Mouse (Mus musculus) intestine, embryonic 14.5 days (tissue): ENCODE data around the gene Arl4d. TPM values are rescaled to one million over a fixed set of nuclear protein-coding genes. Genes with fewer than 3 reads are reported as not detected.
A peak's percentile ranks its signal among the peaks of the same experiment; 100 is the strongest.
"Not testable (repeated sequence)": the region's sequence is repeated elsewhere in the genome, so short reads cannot be mapped to it uniquely, and the experiment has no call there.

Source experiments
- ATAC-seq: fragments of 200-750 bp; cut with Nextera tagmentation; replicated peaks from 2 replicates; pipeline ENCODE4 v1.8.0; 2017; ENCODE audit warnings: low read depth, moderate number of reproducible peaks, moderate TSS enrichment, moderate library complexity; ENCODE audit not compliant: low FRiP score, low TSS enrichment
- DNase-seq: peaks from one replicate; pipeline ENCODE4 v3.0.0-alpha.2; 2018; ENCODE audit warnings: low spot score
- H3K27ac ChIP-seq: fragments of 300-500 bp; sonication (generic); 2 replicates; pipeline ENCODE4 v1.5.1; 2014; ENCODE audit warnings: low read depth, mild to moderate bottlenecking, control low read depth
- H3K27me3 ChIP-seq: fragments of 300-500 bp; sonication (generic); replicated peaks from 2 replicates; pipeline ENCODE4 v1.6.1; 2014; ENCODE audit warnings: low read length, control low read depth; ENCODE audit not compliant: control insufficient read depth, insufficient read depth
- H3K36me3 ChIP-seq: fragments of 300-500 bp; sonication (generic); 2 replicates; pipeline ENCODE4 v1.6.1; 2014; ENCODE audit warnings: low read length, control low read depth; ENCODE audit not compliant: control insufficient read depth, insufficient read depth
- H3K4me1 ChIP-seq: fragments of 300-500 bp; sonication (generic); replicated peaks from 2 replicates; pipeline ENCODE4 v1.6.1; 2014; ENCODE audit warnings: low read length, control low read depth, mixed read lengths; ENCODE audit not compliant: control insufficient read depth, insufficient read depth
- H3K4me2 ChIP-seq: fragments of 300-500 bp; sonication (generic); 2 replicates; pipeline ENCODE4 v1.6.1; 2014; ENCODE audit warnings: low read length
- H3K4me3 ChIP-seq: fragments of 300-500 bp; sonication (generic); 2 replicates; pipeline ENCODE4 v1.5.1; 2014; ENCODE audit warnings: low read depth, low read length, control low read depth, mixed read lengths
- H3K9ac ChIP-seq: fragments of 300-500 bp; sonication (generic); 2 replicates; pipeline ENCODE4 v1.6.1; 2014; ENCODE audit warnings: mild to moderate bottlenecking, low read length
- H3K9me3 ChIP-seq: fragments of 300-500 bp; sonication (generic); 2 replicates; pipeline ENCODE4 v1.6.1; 2016; ENCODE audit warnings: low read length, control low read depth; ENCODE audit not compliant: control insufficient read depth
- WGBS: fragments of 180-500 bp; shearing (Covaris S2); extraction: QIAGEN DNeasy Blood & Tissue Kit; methylation state at CpG from one replicate; pipeline ENCODE4 v1.1.7; 2014; 5-methylcytosine and 5-hydroxymethylcytosine counted together
- polyA plus RNA-seq: library from polyadenylated mRNA; unstranded; fragments of >200 nt; fragmentation: Nextera tagmentation; extraction: Ambion mirVana; gene quantifications from 2 replicates; pipeline ENCODE4 v1.2.1, GENCODE M21; 2014

Arl4d gene
- polyA plus RNA-seq, 1 experiment from 2014 or later, result 8.3 TPM

GRCm38 (mm10) chr11:101626995-101627856 is 38.1 kb upstream of the Arl4d start, which contains the start of gene Rdm1:
Rdm1 (plus strand) TSS chr11:101627195.
- peak; percentile 93 for ATAC-seq

DNA sequence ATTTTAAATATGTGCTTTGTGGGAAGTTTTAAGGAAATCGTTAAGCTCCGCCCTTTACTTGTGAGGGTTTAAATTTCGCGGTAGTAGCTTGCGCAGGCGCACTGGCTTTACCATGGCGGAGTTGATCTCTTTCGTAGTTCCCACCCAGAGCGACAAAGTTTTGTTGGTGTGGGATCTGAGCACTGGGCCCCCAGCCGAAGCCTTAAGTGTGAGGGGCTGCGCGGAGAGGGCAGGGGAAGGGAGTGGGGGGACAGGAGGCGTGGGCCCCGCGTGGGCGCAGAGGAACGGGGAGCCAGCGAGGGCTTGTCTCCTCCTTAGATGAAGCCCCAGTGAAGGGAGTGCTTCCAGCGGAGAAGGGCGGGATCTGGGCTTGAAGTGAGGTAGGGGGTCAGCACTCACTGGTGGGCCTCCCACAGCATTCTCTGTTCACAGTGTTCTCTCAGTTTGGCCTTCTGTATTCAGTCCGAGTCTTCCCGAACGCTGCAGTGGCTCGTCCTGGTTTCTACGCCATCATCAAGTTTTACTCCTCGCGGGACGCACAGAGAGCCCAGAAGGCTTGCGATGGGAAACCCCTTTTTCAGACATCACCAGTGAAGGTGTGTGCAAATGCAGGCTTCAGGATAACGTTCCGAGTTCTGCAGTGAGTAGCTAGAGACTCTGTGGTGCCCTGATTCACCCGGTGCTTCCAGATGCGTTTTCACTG is 37.3 kb upstream of the Arl4d start:
- Histone ChIP-seq H3K4me2 (peak overlapping the region; percentile 88), H3K27ac (peak overlapping the region; percentile 98), H3K9me3 (no peaks in the 10 kb centered on the region), H3K9ac (peak overlapping the region; percentile 70), H3K4me1 (no peaks in the 10 kb centered on the region), H3K4me3 (peak overlapping the region; percentile 53), H3K27me3 (no peaks in the 10 kb centered on the region), H3K36me3 (no peaks in the 10 kb centered on the region; the same call in 1 of the 2 replicates)
- DNase-seq (peak; percentile 98), ATAC-seq (peak; percentile 53)
- WGBS, result under 1% methylated on average over 33 of the region's 33 CpGs

More at GRCm38 (mm10) chr11:101626995-101627856, 38.1 kb upstream of the Arl4d start, which contains the start of gene Rdm1:
- peak; percentile 92 for DNase-seq
- H3K36me3 ChIP-seq, result no peaks in the 10 kb centered on the region; the same call in 1 of the 2 replicates
- peak within 1 kb of the TSS; percentile 53 for H3K4me3 ChIP-seq
- H3K4me2 ChIP-seq, result peak within 1 kb of the TSS; percentile 88
- under 1% methylated on average over 34 of the region's 34 CpGs for WGBS
- no peaks in the 10 kb centered on the region for H3K9me3 ChIP-seq
- H3K4me1 ChIP-seq, result no peaks in the 10 kb centered on the region
- H3K27me3 ChIP-seq, result no peaks in the 10 kb centered on the region
- peak within 1 kb of the TSS; percentile 70 for H3K9ac ChIP-seq
- peak within 1 kb of the TSS; percentile 98 for H3K27ac ChIP-seq

DNA sequence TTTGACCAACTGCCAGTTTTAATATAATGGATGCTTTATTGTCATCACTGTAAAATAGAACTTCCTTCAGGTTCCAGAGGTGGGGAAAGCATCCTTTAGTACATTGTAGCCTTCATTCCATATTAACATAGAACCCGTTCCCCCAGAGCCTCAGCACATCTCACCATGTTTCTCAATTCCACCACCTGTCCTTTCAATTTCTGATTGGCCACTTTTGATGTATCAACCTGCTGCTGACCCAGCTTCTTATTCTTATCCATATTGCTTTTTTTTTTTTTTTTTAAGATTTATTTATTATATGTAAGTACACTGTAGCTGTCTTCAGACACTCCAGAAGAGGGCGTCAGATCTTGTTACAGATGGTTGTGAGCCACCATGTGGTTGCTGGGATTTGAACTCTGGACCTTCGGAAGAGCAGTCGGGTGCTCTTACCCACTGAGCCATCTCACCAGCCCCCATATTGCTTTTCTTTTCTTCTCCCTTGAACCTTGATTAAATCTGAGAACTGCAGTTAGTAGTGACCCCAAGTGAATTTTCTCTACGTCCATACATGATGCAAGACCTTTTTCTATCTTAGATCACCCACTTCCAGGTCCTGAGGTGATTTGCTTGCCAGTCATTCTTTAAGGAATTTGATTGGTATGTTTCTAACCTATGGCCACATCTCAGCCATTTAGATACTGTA is 36.5 kb upstream of the Arl4d start:
- Histone ChIP-seq H3K9ac (peak overlapping the region; percentile 70), H3K4me3 (peak overlapping the region; percentile 53), H3K4me2 (peak overlapping the region; percentile 88)
- DNase-seq, ATAC-seq, H3K27me3 ChIP-seq, H3K36me3 ChIP-seq, H3K27ac ChIP-seq, H3K9me3 ChIP-seq, H3K4me1 ChIP-seq: not testable (repeated sequence)
- 70% methylated on average over 4 of the region's 5 CpGs for WGBS

GRCm38 (mm10) chr11:101635660-101636059 is 29.7 kb upstream of the Arl4d start:
- Histone ChIP-seq H3K4me2 (no peak overlapping the region), H3K4me1 (no peaks in the 10 kb centered on the region), H3K27ac (no peak overlapping the region), H3K9ac (no peak overlapping the region), H3K4me3 (no peak overlapping the region), H3K9me3 (no peaks in the 10 kb centered on the region), H3K27me3 (no peaks in the 10 kb centered on the region), H3K36me3 (peaks cover 19% of the 10 kb centered on the region)
- ATAC-seq (no peak), DNase-seq (no peak)
- WGBS, result 78% methylated on average over 10 of the region's 10 CpGs

DNA sequence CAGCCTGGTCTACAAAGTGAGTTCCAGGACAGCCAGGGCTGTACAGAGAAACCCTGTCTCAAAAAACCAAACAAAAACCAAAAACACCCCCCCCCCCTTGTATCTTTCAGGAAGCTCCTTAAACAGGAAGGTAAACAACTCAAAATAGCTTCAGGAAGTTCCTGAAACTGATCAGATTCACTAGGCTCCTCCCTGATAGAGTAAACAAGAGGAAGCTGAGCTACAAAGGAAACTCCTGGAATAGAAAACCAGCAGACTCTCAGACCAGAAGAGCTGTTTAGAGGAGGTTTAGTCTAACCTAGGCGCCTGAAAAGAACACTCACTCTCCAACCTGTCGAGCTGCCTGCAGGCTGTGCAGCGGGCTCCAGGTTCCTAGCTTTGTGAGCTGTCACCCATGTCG is 25.6 kb upstream of the Arl4d start:
- H3K36me3 ChIP-seq, result peaks cover 13% of the 10 kb centered on the region
- no peaks in the 10 kb centered on the region for H3K27me3 ChIP-seq
- no peak overlapping the region for H3K4me2 ChIP-seq
- H3K4me3 ChIP-seq, result no peak overlapping the region
- no peaks in the 10 kb centered on the region; the same call in 1 of the 2 replicates for H3K4me1 ChIP-seq
- no peak overlapping the region for H3K9ac ChIP-seq
- DNase-seq (no peak), ATAC-seq (no peak)
- H3K27ac ChIP-seq, result no peak overlapping the region
- WGBS, result 94% methylated on average over 4 of the region's 4 CpGs
- H3K9me3 ChIP-seq, result no peaks in the 10 kb centered on the region

DNA sequence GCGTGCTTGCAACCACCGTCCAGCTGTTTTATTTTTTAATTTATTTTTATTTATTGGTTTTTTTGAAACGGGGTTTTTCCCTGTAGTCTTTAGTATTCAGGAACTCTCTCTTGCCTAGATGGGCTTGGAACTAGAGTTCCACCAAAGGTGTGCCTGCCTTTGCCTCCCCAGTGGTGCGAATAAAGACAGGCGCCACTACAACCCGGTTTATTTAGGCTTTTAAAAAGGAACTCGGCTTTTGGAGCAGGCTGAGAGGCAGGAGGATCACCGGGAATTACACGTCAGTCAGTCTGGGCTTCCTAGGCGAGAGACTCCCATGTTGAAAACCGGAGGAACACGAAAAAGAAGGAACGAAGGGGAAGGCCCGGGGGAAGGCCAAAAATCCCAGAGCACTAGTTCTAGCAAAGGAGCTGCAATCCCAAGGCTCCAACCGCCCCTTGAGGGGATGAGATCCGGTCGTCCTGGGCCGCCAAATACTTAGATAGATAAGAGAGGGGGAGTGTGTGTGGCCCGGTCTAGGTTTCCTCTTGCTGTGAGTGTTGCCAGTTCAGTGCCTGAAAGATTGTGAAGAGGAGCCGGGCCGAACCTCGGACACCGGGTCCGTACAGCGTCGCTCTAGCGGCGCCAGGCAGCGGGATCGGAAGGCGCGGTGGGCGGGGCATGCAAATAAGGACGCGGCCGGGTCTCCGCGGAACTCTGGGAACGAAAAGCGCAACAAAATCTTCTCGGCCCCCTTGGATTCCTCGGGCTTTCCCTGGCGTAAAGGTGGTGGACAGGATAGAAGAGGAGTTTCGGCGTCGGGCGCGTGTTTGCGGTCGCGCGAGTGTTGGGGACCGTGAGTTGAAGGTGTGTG is 24.3 kb upstream of the Arl4d start:
- Histone ChIP-seq H3K4me2 (peak overlapping the region; percentile 46), H3K4me3 (peak overlapping the region; percentile 29), H3K9ac (peak overlapping the region; percentile 35), H3K27ac (peak overlapping the region; percentile 82)
- WGBS, result 5% methylated on average over 51 of the region's 53 CpGs
- ATAC-seq (peak; percentile 80), DNase-seq (peak; percentile 88)
- H3K27me3 ChIP-seq, H3K36me3 ChIP-seq, H3K9me3 ChIP-seq, H3K4me1 ChIP-seq: not testable (repeated sequence)

GRCm38 (mm10) chr11:101641710-101642642 is 23.4 kb upstream of the Arl4d start:
- DNase-seq (peak; percentile 70), ATAC-seq (peak; percentile 76)
- Histone ChIP-seq H3K4me2 (peak overlapping the region; percentile 46; the same call in 1 of the 2 replicates), H3K27ac (peak overlapping the region; percentile 82)
- H3K9ac ChIP-seq, H3K27me3 ChIP-seq, H3K36me3 ChIP-seq, H3K4me1 ChIP-seq, H3K4me3 ChIP-seq, H3K9me3 ChIP-seq: not testable (repeated sequence)
- WGBS, result 6% methylated on average over 13 of the region's 26 CpGs
